Mouse (Mus musculus) thymus, adult 2 months (tissue): ENCODE results near the gene Mpp5. TPM values are rescaled to one million over a fixed set of nuclear protein-coding genes. Genes with fewer than 3 reads are reported as not detected.

Experiments used
- DNase-seq: peaks from one replicate; pipeline ENCODE4 v3.0.0; 2021
- H3K27ac ChIP-seq: fragments of 200-500 bp; 2 replicates; pipeline ENCODE4 v1.5.1; 2012; ENCODE audit warnings: low read length, control low read depth; ENCODE audit not compliant: control insufficient read depth, insufficient read depth
- H3K27me3 ChIP-seq: fragments of 200-500 bp; 2 replicates; pipeline ENCODE4 v1.6.1; 2012; ENCODE audit warnings: mild to moderate bottlenecking, low read length, moderate library complexity, mixed read lengths; ENCODE audit not compliant: control insufficient read depth, insufficient read depth
- H3K36me3 ChIP-seq: fragments of 200-500 bp; 2 replicates; pipeline ENCODE4 v1.6.1; 2012; ENCODE audit warnings: mild to moderate bottlenecking, low read length, moderate library complexity; ENCODE audit not compliant: control insufficient read depth, insufficient read depth
- H3K4me1 ChIP-seq: fragments of 200-500 bp; replicated peaks from 2 replicates; pipeline ENCODE4 v1.6.1; 2012; ENCODE audit warnings: low read length; ENCODE audit not compliant: control insufficient read depth, insufficient read depth
- H3K4me3 ChIP-seq: fragments of 200-500 bp; 2 replicates; pipeline ENCODE4 v1.5.1; 2012; ENCODE audit warnings: mild to moderate bottlenecking, low read length, control low read depth, moderate library complexity; ENCODE audit not compliant: control insufficient read depth, insufficient read depth
- CTCF ChIP-seq: fragments of 200-500 bp; IDR thresholded peaks from 2 replicates; pipeline ENCODE4 v1.5.1; 2012; ENCODE audit warnings: mild to moderate bottlenecking, control low read depth, low read length, moderate library complexity, borderline replicate concordance; ENCODE audit not compliant: control insufficient read depth, poor library complexity, insufficient read depth; ENCODE audit errors: extremely low read depth
- POLR2A ChIP-seq: fragments of 200-500 bp; IDR thresholded peaks from 2 replicates; pipeline ENCODE4 v1.6.1; 2012; ENCODE audit warnings: mild to moderate bottlenecking, low read length, control low read depth, moderate library complexity; ENCODE audit not compliant: control insufficient read depth, poor library complexity, insufficient read depth; ENCODE audit errors: extremely low read depth
- WGBS: fragments of 180-500 bp; shearing (Covaris S2); methylation state at CpG from one replicate; pipeline ENCODE4 v1.1.7; 2018; 5-methylcytosine and 5-hydroxymethylcytosine counted together
- polyA plus RNA-seq: library from polyadenylated mRNA; depleted of rRNA; stranded (reverse); fragments of >200 nt; gene quantifications from 2 replicates; pipeline ENCODE4 v1.2.3, GENCODE M21; 2012; rRNA removed

Mpp5 gene
- polyA plus RNA-seq, 1 experiment: 1.8 TPM

- under 1% methylated on average over 55 of the region's 55 CpGs for WGBS
- no peaks in the 10 kb centered on the region for H3K27me3 ChIP-seq
Observed at GRCm38 (mm10) chr12:78861496-78862253, 113.0 kb downstream of the Mpp5 start, which contains the start of the genes Atp6v1d and Eif2s1. Gene Atp6v1d (minus strand): TSS chr12:78861638. Gene Eif2s1 (plus strand): TSS chr12:78861819.

DNA sequence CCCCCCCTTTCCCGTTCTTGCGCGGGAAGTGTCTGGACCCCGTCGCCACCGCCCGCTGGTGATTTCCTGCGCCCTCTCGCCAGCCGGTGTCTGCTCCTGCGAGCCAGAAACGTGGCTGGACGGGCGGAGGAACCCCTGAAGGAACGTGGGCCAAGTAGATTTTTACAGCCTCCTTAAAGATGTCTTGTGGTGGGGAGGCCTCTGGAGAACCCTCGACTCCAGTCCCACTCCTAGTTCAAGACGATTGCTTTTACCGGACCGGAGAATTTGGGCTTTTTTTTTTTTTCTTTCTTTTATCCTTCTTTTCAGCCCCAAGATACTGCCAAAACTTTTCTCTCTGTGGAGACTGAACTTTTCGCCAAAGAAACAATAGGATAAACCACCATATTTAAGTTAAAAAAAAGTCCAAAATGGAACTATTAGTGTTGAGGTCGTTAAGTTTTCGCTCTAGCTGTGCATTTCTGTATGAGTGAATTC lies 113.6 kb downstream of the Mpp5 start:
- WGBS: under 1% methylated on average over 22 of the region's 22 CpGs
- TF ChIP-seq CTCF: no peak
- TF ChIP-seq POLR2A: no peak
- H3K4me1 ChIP-seq: peaks cover 12% of the 10 kb centered on the region
- no peaks in the 10 kb centered on the region for H3K27me3 ChIP-seq
- peak overlapping the region; percentile 45; the same call in 1 of the 2 replicates for H3K27ac ChIP-seq
- H3K4me3 ChIP-seq: peak overlapping the region; percentile 87
- DNase-seq: no peak
- peaks cover 5% of the 10 kb centered on the region for H3K36me3 ChIP-seq

More at GRCm38 (mm10) chr12:78861496-78862253, 113.0 kb downstream of the Mpp5 start, which contains the start of the genes Atp6v1d and Eif2s1:
- Histone ChIP-seq H3K36me3 (no peaks in the 10 kb centered on the region), H3K27ac (peak within 1 kb of the TSS; percentile 66), H3K4me3 (peak within 1 kb of the TSS; percentile 87), H3K4me1 (peaks cover 12% of the 10 kb centered on the region)
- TF ChIP-seq CTCF: peak; percentile 76; the same call in 1 of the 2 replicates
- TF ChIP-seq POLR2A: peak; percentile 64
- peak; percentile 97 for DNase-seq

DNA sequence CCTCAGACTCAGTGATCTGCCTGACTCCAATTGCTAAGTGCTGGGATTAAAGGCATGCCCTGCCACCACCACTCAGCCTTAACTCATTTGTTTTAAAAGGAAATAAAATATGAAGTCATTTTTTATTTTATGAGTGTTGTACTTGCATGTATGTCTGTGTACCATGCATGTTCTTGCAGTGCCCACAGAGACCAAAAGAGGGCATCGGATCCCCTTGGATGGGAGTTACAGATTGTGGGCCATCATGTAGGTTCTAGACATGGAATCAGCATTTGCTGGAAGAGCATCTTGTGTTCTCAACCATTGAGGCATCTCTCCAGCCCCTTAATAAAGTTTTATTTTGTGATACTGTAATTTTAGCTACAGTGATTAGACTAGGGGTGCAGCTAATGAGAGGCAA lies 116.7 kb downstream of the Mpp5 start:
- H3K27ac ChIP-seq: no peak overlapping the region
- no peak overlapping the region for H3K4me3 ChIP-seq
- no peaks in the 10 kb centered on the region for H3K27me3 ChIP-seq
- peaks cover 5% of the 10 kb centered on the region; the same call in 1 of the 2 replicates for H3K4me1 ChIP-seq
- TF ChIP-seq CTCF (no peak), POLR2A (no peak)
- WGBS: 100% methylated on average over 1 of the region's 1 CpGs
- H3K36me3 ChIP-seq: peaks cover 20% of the 10 kb centered on the region
- peak; percentile 18 for DNase-seq

GRCm38 (mm10) chr12:78868115-78868514 lies 119.4 kb downstream of the Mpp5 start:
- no peak overlapping the region for H3K27ac ChIP-seq
- no peak for DNase-seq
- TF ChIP-seq CTCF (no peak), POLR2A (no peak)
- no peaks in the 10 kb centered on the region for H3K4me1 ChIP-seq
- H3K36me3 ChIP-seq: peaks cover 26% of the 10 kb centered on the region
- no peaks in the 10 kb centered on the region for H3K27me3 ChIP-seq
- WGBS: 95% methylated on average over 1 of the region's 1 CpGs
- no peak overlapping the region for H3K4me3 ChIP-seq

GRCm38 (mm10) chr12:78874581-78874980 lies 125.9 kb downstream of the Mpp5 start:
- H3K36me3 ChIP-seq: peaks cover 54% of the 10 kb centered on the region
- WGBS: 96% methylated on average over 3 of the region's 3 CpGs
- no peak overlapping the region for H3K4me3 ChIP-seq
- no peaks in the 10 kb centered on the region for H3K4me1 ChIP-seq
- DNase-seq: no peak
- no peak overlapping the region for H3K27ac ChIP-seq
- TF ChIP-seq CTCF (no peak), POLR2A (no peak)
- H3K27me3 ChIP-seq: no peaks in the 10 kb centered on the region

DNA sequence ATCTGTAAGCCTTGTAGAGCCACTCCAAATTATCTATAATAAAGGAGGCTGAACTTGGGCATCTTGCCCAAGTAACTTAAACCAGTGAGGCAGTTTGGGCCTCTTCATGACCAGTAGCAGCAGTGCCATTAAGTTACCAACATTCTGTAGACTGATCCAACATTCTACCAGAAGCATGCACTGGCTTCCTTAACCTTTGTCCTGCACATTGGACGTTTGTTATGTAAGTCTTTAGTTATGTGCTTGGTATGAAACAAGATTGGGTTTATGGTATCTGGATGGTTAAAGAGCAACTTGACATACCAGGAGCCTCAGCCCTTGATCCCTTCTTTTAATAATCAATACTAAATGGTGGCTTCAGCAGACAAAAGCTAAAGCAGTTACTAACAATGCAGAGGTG lies 141.4 kb downstream of the Mpp5 start:
- Histone ChIP-seq H3K27me3 (no peaks in the 10 kb centered on the region), H3K27ac (no peak overlapping the region), H3K4me3 (no peak overlapping the region), H3K4me1 (no peaks in the 10 kb centered on the region), H3K36me3 (peaks cover 22% of the 10 kb centered on the region)
- 72% methylated on average over 1 of the region's 1 CpGs for WGBS
- TF ChIP-seq POLR2A: no peak
- TF ChIP-seq CTCF: no peak
- no peak for DNase-seq

Other genes with a start within 250 kb of the Mpp5 start
- gene Fam71d, start 57.4 kb upstream of the Mpp5 start, polyA plus RNA-seq: not detected in 2 replicates
- gene Atp6v1d, start 112.7 kb downstream of the Mpp5 start, polyA plus RNA-seq: 19.0 and 28.1 TPM in 2 replicates
- 15.9 and 20.8 TPM in 2 replicates for gene Eif2s1, start 112.9 kb downstream of the Mpp5 start, polyA plus RNA-seq
- 1.4 and 1.9 TPM in 2 replicates for gene Plek2, start 158.1 kb downstream of the Mpp5 start, polyA plus RNA-seq